Mouse (Mus musculus): ENCODE results near the gene Sept6.
"Not testable (repeated sequence)": the region's sequence is repeated elsewhere in the genome, so short reads cannot be mapped to it uniquely, and the experiment has no call there.

Gene Sept6

GRCm38 (mm10) chrX:36971156-36971555 is 20.4 kb downstream of the Sept6 start:
- DNase-seq (ENCODE audit: low read depth, low spot score), result no peak

DNA sequence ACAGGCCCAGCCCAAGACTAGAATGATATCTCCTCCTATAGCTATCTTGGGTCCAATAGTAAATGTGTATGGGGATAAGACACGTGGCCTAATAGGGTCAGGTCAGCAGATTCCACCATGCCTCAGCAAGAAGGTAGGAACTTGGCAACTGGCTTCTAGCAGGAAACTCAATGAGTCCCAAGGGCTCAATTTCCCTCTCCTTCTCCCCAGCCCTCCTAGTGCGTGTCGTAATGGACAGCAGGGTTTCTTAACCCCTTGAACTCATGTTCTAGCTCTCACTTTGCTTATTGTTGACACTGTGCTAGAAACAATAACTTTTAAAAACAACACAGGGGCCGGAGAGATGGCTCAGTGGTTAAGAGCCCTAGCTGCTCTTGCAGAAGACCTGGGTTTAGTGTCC is 22.1 kb downstream of the Sept6 start:
- DNase-seq (ENCODE audit: low read depth, low spot score), result no peak

DNA sequence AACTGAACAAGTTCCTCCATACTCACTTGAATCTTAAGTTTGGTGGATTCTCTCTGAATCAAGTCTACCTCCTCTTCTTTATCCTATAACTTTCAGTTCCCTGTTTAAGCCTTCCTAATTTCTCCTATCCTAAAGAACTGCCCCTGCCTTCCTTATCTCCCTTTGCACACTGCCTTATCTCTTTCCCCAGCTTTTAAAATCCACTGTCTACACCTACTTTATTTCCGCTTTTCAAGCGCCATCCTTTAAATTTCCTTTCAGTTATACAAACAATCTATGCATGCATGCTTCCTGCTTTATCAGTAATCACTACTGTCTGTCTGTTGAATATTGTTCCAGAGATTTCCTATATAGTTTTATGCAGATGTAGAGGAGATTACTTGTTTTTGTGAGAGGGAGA is 34.9 kb downstream of the Sept6 start:
- no peak for DNase-seq (ENCODE audit: low read depth, low spot score)

- DNase-seq (ENCODE audit: low read depth, low spot score), result no peak
Observed at GRCm38 (mm10) chrX:36941106-36941505, 50.5 kb downstream of the Sept6 start.

DNA sequence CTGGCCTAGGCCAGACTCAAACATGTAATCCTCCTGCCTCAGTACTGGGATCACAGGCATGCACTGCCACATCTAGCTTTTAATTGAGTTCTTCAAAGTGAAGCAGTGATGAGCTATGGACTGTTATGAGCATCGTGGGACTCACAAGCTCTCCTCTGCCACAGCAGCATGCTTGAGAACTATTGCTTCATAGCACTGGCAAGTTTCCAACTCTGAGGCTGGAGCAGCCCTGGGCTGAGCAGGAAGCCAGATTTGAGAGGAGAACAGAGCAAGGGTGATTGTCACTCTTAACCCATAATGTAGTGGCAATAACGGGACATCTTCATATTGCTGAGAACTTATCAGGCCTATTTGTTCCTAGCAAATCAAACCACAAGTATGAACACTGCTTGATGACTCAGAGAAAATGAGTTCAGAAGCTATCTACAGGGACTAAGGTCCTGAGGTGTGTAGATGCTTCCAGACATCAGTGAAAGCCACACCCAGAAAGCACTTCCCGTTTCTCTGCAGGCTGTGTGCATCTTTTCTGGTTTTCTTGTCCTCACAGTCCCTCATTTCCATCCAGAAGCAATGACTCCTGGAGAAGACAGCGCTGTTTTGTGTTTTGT is 51.7 kb downstream of the Sept6 start:
- DNase-seq (ENCODE audit: low read depth, low spot score), result peak; percentile 71

DNA sequence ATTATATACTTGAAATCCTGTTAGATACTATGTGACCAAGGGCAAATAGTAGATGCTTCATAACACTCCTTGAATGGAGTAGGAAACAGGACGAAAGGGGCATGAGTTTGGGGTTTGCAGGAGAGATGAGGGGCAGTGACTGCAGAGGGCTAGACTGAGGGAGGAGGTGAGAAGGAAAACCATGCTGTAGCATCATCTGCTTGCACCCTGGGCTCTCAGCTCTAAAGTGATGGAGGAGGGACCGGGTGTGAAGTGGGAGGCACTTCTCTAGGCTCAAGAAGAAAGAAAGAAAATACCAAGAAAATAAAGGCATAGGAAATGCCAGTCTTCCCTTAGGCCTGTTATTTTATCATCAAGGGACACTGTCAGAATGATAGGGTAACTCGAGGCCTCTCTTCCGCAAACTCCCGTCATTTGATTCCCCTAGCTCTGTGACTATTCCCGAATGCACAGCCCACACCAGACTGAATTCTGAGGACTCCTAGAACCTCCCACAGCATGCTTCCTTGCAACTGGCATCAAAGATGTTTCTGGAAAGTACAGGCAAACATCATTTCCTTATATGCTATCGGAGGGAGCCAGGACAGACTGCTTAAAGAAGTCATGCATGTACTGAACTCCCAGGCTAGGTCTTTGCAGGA is 56.1 kb downstream of the Sept6 start:
- DNase-seq (ENCODE audit: low read depth, low spot score), result no peak

- no peak for DNase-seq (ENCODE audit: low read depth, low spot score)
Observed at GRCm38 (mm10) chrX:36930574-36930973, 61.0 kb downstream of the Sept6 start.

DNA sequence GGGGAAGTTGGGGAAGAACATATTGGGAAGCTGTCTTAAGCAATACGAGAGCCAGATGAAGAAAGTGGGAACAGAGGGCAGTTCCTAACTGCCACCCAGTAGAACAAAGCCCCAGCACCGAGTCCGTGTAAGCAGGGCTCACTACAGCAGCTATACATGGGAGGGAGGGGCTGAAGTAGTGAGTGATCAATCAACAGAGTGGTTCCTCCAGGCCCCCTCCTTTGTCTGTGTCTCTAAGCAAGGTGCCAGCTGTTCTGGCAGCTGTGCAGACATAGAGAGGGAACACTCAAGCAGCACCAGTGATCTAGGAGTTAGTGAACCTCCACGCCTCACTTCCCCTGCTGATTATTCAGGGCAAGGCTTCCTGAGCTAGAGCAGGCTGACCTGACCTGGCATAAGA is 61.9 kb downstream of the Sept6 start:
- DNase-seq (ENCODE audit: low read depth, low spot score), result no peak

DNA sequence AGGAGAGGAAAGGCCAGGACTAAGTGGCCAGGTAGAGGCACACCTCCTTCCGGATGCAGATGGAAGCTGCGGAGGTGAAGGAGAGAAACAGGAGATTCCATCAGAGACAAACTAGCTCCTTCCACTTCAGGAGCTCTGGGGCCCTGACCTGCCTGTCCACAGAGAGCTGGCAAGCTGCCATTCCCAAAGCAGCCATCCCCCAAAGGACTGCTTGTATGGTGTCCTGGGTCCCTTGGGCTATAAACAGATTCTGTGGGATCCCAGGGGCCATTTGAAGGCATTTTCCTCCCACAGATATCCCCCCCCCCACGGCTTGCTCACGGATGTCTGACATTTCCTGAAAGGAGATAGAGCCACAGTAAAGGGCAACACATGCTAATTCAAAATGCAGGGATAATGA is 62.8 kb downstream of the Sept6 start:
- no peak for DNase-seq (ENCODE audit: low read depth, low spot score)

GRCm38 (mm10) chrX:36921346-36921745 is 70.2 kb downstream of the Sept6 start:
- no peak for DNase-seq (ENCODE audit: low read depth, low spot score)

DNA sequence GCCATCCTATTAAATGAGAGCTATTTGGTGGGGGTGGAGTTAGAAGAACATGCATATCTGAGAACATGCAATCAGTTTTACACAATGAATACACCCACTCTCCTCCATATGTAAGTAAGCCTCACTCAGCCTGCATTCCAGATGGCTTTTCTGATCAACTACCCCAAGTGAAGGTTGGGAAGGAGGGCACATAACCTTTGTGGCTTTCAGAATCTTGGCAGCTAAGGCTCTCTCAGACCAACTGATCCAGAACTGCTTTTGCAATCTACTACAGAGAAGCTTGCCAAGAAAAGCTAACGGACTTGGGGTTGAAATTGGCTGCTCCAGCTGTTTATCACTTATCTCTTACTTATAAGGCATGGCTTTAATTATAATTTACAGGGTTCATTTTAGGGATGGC is 73.8 kb downstream of the Sept6 start:
- no peak for DNase-seq (ENCODE audit: low read depth, low spot score)

- no peak for DNase-seq (ENCODE audit: low read depth, low spot score)
Observed at GRCm38 (mm10) chrX:36911343-36911742, 80.3 kb downstream of the Sept6 start.

DNA sequence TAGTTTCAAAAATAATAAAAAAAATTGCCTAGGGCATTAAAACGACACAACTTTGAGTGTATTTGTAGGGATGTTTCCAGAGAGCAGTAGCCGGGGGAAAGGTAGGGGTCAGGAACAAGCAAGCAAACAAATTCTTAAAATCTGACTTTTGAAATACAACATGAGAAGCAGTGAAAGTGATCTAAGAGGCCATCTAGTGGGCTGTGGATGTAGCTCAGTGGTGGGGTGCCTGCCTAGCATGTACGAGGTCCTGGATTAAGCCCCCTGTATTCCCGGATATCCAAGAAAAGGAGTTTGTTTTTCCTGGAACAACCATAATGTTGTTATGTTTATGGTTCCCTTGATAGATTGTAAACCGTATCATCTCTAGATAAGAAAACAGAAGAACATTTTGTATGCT is 85.1 kb downstream of the Sept6 start:
- DNase-seq (ENCODE audit: low read depth, low spot score), result no peak

GRCm38 (mm10) chrX:36903115-36903768 is 88.4 kb downstream of the Sept6 start:
- DNase-seq (ENCODE audit: low read depth, low spot score), result peak; percentile 93

DNA sequence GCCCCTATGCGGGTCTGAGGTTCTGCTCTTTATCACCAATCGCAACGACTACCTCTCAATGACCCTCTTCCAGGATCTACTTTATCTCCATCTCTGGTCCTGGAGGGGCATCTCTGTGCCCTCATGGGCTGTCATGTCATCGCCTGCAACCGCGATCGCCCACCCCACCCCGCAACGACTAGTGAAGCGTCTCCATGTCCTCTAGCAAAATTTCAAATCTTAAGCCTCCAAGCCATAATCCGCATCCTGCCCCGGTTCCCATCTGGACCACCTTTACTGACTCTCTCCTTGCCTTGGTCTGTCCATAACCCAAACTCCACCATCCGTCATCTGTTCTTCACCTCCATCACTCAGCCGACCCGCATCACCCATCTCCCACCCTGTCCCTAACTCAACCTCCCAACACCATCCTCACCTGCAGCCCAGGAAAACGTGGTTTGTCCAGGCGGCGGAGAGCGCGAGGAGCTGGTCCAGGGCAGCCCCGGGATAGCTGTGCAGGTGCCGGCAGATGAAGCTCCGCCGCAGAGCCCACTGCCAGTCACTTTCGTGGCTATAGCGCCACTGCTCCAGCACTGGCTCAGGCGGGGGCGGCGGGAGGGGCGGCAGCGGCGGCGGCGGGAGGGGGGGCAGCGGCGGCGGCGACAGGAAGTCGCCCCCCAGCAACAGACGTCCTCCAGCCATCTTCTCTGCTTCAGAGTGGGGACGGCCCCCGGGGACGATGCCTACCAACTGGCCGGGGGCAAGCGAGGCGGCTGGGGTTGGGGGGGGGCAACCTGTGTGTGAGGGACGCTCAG is 89.1 kb downstream of the Sept6 start, which contains the start of gene Nkrf:
TSS of gene Nkrf (minus strand) at position 579 of the 794 bp plus-strand sequence.
- no peak for DNase-seq (ENCODE audit: low read depth, low spot score)

GRCm38 (mm10) chrX:36901655-36902054 is 89.9 kb downstream of the Sept6 start:
- no peak for DNase-seq (ENCODE audit: low read depth, low spot score)

GRCm38 (mm10) chrX:36898931-36899330 is 92.7 kb downstream of the Sept6 start:
- not testable (repeated sequence) for DNase-seq (ENCODE audit: low read depth, low spot score)

GRCm38 (mm10) chrX:36884719-36885118 is 106.9 kb downstream of the Sept6 start:
- no peak for DNase-seq (ENCODE audit: low read depth, low spot score)

- DNase-seq (ENCODE audit: low read depth, low spot score), result no peak
Observed at GRCm38 (mm10) chrX:36874704-36875128, 116.9 kb downstream of the Sept6 start.

DNA sequence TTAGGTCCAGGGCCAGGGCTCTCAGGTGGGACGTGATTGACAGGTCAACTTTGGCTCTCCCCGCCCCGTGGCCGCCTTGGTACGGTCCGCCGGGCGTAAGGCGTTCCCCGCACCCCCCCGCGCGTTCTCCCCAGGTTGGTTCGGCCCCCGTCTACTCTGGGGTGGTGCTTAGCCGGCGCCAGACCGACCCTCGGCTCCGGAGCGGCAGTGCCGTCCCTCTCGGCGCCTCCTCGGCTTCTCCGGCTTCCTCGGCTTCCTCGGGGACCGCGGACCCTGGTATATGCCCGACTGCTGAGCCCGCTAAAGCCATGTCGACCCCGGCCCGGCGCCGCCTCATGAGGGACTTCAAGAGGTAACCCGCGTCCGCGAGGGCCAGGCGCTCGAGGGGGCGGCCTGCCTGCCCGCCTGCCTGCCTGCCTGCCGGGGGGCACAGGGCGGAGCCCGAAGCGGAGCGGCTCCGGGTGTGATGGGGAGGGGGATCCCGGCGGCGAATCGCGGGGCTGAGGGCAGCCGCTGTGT is 117.4 kb downstream of the Sept6 start:
- DNase-seq (ENCODE audit: low read depth, low spot score), result peak; percentile 70

DNA sequence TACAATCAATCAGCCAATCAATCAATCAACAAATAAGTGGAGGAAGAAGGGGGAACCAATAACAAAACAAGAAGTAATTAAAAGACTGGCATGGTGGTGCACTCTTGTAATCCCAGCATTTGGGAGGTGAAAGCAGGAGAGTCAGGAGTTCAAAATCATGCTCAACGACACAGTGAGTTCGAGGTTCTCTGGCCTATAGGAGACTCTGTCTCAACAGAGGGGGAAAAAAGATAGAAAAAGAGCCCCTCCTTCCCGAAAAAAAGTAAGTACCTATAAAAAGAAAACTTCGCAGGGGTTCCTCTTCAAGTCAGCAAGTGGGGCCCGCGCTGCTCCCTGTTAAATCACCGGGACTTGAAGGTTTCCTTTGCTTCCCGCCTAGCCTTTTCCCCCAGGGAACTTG is 117.8 kb downstream of the Sept6 start, which contains the start of the genes Ube2a and C330007P06Rik:
TSS of gene Ube2a (plus strand) at position 136 of the 400 bp plus-strand sequence.
TSS of gene C330007P06Rik (minus strand) at position 347 of the 400 bp plus-strand sequence.
- DNase-seq (ENCODE audit: low read depth, low spot score), result no peak

DNA sequence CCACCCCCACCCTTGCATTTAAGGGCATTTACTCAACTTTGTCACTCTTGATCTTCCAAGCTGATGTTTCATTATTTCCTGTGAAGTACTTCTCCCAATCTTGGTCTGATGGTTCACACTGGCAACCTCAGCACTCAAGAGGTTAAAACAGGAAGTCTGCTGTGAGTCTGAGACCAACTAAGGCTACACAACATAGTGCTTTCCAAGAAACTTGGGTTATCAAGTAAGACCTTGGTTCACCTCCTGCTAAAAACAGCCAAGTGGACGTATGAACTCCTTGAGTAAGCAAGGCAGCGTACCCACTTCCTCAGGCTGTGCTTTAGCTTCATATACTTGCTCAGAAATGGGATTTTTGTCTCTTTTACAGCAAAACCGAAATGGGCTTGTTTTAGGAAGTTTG is 121.2 kb downstream of the Sept6 start:
- no peak for DNase-seq (ENCODE audit: low read depth, low spot score)
